Mouse (Mus musculus): ENCODE results near the gene Tex14.

GRCm38 (mm10) chr11:87592354-87592695 is 187.5 kb downstream of the Tex14 start:
- TF ChIP-seq CTCF (conservative IDR thresholded peaks at IDR 0.05; ENCODE audit: low read length), result no peak
- TF ChIP-seq POU5F1 (IDR thresholded peaks at IDR 0.05; ENCODE audit: borderline replicate concordance, low read length), result no peak
- no peak for TF ChIP-seq NANOG (IDR thresholded peaks at IDR 0.05; ENCODE audit: borderline replicate concordance, low read length)

All from E14TG2a.4 (cell line).